Mouse (Mus musculus): ENCODE results near the gene Rabggtb.

Gene Rabggtb

DNA sequence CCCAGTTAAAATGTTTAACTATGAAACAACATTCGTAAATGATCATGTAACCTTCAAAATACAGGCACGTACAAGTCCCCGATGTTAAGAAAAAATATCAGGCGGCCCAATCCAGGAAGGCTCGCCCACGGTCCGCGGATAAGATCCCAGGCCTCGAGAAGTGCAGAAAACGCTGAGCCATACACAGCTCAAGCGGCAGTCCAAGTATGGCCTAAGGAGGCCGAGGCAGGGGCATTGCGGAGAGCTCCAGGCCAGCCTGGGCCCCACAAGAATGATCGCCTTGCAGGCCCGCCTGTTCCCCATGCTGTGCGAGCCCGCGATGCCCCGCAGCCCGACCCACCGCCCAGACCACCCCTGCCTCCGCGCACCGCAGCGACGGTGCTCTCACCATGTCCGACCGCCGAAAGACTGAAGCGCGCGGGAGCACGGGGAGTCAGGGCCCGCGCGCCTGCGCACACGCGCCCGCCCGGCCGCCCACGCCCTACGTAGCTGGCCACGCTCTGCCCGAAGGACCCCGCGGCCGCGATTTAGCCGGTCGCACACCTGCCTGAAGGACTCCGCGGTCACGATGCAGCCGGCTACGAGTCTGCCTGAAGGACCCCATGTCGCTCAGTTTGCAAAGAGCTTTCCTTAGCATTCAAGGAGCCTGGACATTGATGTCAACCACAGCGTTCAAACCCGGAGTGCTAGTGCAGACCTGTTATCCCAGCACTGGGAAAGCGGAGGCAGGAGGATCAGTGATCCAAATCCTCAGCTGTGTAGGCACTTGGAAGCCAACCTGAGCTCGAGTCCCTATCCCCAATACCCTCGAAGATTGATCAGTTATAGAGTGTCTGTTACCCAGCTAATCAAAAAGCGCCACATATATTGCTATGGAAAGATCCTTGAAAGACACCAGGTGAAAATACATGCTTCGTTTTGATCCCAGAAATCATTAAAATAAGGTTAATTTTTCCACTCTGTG is at the start of gene Rabggtb:
Gene Rabggtb, minus strand, starts transcription at position 464 of the 964 bp plus-strand sequence.
- peak; percentile 82 for DNase-seq (ENCODE audit: low read depth)

DNA sequence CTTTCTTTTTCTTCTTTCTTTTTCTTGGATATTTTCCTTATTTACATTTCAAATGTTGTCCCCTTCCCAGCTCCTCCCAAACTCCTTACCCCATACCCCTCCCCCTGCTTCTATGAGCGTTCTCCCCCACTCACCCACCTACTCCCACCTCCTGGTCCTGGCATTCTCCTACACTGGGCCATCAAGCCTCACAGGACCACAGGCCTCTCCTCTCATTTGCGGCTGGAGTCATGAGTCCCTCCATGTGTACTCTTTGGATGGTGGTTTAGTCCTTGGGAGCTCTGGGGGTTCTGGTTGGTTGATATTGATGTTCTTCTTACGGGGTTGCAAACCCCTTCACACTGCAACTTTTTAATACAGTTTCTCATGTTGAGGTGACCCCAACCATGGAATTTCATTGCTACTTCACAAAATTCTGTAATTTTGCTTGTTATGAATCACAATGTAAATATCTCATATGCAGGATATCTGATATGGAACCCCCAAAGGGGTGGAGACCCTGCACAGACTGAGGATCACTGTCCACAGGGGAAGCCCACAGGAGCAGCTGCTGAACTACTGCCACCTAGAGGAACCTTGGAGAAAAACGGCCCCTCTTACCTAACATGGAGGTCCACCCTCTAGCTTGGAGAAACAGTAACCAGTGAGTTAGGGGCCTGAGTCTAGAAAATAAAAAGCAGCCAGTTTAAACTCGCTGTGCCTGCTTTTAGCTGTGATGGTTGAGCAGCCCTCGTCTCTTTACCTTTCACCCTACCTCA is 49.0 kb upstream of the Rabggtb start:
- no peak for DNase-seq (ENCODE audit: low read depth)

DNA sequence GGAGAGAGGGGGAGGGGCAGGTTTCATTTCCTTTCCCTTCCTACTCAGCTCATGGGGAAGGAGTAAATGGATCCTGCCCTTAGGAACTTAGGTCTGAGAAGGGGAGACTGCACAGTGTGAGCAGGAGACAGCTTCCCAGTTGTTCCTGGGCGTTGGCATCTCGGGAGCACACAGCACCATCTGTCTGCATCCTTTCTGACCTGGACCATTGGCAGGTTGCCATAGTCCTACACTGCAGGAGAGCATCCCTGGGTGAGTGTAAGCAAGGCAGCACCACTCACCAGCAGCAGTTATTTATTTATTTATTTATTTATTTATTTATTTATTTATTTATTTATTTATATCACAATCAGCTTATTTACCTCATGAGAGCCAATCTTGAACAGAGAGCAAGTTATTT is 48.1 kb upstream of the Rabggtb start:
- DNase-seq (ENCODE audit: low read depth), result no peak

DNA sequence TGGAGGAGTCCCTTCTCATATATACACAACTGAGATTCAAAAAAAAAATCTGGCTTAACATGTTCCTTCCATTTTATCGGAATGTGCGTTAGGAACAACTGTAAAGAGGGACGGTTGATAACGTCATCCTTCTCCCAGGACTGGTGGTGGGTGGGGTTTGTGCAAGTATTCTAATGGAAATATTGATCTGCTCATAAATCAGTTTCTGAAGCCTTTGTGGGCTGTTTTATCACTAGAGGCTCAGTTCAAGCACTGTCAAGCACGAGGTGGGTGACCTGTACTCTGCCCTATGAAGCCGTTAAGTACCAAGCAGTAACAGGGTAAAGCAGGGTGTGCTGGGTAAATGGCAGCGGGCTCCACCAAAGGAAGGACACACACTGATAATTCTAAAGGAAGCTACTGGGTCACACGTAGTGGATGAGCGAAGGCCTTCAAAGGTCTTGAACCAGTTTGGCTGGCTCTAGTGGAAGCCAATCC is 47.0 kb upstream of the Rabggtb start:
- DNase-seq (ENCODE audit: low read depth), result no peak

DNA sequence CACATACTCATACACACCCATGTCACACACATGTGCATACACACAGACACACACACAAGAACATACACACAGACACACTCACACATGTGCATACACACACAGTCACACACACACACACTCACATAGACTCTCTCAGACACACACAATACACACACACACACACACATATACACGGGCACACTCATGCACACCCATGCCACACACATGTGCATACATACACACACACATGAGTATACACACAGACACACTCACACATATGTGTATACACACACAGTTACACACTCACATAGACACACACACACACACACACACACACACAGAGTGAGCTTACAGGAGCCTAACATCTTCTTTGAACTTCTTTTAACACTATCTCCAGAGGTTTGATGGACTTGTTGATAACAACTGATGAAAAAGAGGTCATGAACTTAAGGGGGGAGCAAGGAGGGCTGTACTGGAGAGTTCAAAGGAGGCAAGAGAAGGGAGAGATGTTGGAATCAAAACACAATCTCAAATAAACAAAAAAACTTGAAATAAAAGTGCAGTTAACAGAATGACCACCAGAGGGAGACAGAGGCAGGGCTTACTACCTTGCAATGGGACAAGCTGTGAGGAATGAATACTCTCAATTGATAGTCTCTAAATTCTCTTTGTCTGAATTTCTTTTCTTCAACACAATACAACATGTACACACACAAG is 46.4 kb upstream of the Rabggtb start:
- DNase-seq (ENCODE audit: low read depth), result peak; percentile 55

DNA sequence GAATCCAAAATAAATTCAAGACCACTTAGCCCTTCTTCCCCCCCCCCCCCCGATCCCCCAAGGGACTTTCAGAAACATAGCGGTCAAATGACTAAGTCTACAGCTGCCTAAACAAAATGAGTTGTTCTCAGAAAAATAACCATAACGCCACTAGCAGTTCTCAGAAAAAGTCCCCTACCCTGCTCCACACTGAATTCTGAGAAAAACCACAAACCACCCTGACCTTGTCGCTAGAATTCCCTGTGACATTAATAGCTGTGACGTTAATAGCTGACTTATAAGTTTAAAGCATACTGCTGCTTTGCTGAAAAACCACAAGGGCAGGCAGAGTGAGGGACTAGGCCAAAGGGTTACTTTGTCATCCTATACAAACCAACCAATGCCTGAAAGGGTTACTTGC is 45.1 kb upstream of the Rabggtb start:
- no peak for DNase-seq (ENCODE audit: low read depth)

DNA sequence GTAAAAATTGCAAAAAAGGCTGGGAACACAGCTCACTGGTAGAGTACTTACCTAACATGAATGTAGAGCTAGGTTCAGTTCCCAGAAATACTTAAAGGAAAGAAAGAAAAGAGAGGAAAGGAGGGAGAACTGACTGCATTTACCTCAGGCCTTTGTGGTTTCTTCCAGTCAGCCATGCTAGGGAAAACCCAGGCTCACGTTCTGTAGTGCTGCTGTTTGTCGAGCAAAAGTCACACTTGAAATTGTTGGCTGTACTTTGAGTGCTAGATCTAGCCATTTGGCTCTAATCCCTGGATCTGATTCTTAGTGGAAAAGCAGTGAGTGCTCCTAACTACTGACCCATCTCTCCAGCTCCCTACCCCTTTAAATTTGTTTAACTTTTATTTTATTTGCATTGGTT is 35.4 kb upstream of the Rabggtb start:
- no peak for DNase-seq (ENCODE audit: low read depth)

DNA sequence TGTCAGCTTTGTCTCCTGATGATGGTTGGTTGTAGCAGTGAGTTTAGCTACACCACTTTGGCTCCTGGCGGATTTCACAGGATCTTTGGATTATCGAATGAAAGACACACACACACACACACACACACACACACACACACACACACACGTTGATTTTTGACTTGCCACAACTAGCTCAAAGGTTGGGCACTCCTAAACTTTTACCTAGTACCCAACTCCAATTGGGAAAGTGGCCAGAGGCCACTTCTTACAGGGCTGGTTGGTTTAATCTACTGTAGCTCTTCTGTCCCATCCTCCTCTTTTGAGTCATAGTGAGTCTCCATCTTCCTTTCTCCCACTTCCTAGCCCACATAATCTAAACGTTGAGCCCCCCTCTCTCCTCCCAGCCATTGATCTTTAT is 34.5 kb upstream of the Rabggtb start:
- no peak for DNase-seq (ENCODE audit: low read depth)

DNA sequence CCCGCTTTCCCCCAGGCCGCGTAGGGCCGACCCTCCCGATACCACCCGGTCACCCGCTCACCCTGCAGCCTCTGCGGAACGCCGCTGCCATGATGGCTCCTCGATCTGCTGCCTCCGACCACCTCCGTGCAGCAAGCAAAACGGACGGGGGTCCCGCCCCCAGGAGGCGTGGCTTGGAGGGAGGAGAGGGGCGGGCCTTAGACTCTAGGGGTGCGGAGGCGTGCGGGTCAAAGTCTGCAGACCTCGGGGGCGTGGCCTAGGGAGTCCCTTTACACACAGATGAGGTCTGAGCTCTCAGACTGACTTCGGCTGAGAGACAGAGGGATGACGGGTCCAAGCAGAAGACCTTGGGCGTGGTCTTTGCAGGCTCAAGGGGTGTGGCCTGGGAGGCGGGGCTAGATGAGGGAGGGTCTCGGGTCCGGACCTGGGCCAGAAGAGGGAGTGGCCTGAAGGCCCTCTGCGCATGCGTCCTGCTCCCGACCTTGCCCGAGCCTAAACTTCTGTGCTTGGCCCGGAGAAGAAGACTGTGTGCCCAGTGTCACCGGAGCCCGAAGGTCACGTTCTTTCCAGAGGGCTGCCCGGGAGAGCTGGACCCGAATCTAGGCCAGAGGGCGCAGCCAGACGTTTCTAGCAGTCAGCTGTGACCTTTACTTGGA is 31.7 kb upstream of the Rabggtb start, which contains the start of gene Acadm:
Gene Acadm, minus strand, starts transcription at position 298 of the 656 bp plus-strand sequence.
- peak; percentile 93 for DNase-seq (ENCODE audit: low read depth)

DNA sequence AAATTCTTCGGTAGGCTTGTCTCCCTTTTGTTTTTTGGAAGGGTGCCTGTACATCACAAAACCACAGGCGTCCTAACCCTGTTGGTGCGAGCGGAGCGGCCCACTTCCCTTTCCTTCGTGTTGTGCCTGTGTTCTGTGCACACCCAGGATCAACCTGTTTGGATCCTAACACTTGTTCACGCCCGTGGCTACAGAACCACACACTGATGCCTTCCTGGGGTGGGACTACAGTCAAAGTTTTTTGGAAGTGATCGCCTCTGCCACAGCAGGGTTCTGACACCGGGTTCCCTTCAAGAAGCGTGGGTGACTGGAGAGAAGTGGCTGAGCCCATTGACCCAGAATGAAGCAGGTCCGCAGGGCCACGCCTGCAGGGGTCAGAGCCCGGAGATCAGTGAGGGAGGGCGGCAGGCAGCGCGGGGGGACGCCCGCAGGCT is 31.1 kb upstream of the Rabggtb start:
- DNase-seq (ENCODE audit: low read depth), result no peak

DNA sequence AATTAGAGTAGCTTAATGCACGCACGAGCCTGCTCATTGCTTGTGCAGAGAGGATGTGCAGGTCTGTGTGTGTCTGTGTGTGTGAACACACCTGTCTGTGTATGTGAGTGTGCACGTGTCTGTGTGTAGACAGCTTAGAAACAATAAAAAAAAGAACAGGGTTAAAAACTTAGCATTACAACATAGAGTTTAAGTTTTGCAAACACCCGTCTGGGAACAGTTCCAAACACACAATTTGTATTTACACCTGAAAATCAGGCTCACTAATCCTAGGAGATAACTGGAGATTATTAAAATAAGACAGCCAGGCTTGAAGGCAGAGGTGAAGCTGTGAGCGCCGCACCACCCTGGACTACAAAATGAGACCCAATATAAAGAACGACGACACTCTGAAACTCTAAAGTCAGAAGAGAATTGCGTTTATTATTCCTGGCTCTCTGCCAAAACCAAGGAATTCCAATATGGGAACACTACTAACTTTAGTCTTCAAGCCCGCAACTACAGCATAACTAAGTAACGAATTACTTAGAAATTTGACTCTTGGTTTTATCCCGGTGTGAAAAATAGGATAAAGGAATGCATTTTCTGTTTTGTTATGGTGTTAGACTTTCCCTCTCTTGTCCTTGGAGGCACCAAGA is 30.3 kb upstream of the Rabggtb start:
- no peak for DNase-seq (ENCODE audit: low read depth)

DNA sequence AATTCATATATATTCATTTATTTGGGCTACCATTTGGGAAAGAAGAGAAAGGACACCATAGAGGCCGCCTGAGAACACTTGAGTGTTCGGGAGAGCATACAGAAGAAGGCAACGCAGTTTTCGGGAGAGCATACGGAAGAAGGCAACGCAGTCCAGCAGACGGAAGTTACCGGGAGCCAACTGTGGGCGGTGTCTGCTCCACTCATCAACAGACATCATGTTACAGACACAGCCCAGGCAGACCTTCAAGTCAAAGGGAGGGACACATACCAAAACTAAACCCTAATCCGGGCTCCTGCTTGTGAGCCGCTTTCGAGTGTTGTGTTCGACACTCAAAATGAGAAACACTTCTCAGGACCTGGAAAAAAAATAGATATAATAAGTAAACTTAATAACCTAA is 28.8 kb upstream of the Rabggtb start:
- DNase-seq (ENCODE audit: low read depth), result no peak

DNA sequence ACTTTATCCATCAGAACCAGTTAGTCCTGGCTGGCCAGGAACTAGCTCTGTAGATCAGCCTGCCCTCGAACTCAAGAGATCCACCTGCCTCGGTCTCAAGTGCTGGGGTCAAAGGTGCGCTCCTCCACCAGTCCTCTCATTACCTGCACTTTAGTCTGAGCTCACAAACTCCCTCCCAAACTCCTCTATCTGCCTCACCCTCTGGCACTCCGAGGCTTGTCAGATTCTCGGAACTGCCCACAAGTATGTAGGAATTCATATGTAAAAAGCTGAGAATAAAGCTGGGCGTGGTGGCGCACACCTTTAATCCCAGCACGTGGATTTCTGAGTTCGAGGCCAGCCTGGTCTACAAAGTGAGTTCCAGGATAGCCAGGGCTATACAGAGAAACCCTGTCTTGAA is 27.7 kb upstream of the Rabggtb start:
- no peak for DNase-seq (ENCODE audit: low read depth)

DNA sequence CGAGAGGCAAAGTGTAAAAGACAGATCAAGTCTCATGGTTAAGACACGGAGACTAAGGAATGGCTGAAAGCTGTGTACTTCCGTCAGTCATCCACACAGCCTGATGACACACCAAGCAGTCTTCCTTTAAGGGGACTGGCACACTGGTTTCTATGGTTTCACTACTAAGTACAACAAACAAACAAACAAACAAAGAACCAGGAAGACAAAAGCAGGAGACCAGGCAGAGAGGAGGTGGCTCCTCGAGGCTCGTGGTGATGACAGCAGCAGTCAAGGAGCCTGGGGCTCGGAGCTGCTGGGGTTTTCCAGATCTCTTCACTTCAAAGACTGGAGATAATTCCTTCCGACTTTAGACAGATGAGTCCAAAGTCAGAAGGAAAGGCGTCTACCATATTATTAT is 27.2 kb upstream of the Rabggtb start:
- DNase-seq (ENCODE audit: low read depth), result no peak

DNA sequence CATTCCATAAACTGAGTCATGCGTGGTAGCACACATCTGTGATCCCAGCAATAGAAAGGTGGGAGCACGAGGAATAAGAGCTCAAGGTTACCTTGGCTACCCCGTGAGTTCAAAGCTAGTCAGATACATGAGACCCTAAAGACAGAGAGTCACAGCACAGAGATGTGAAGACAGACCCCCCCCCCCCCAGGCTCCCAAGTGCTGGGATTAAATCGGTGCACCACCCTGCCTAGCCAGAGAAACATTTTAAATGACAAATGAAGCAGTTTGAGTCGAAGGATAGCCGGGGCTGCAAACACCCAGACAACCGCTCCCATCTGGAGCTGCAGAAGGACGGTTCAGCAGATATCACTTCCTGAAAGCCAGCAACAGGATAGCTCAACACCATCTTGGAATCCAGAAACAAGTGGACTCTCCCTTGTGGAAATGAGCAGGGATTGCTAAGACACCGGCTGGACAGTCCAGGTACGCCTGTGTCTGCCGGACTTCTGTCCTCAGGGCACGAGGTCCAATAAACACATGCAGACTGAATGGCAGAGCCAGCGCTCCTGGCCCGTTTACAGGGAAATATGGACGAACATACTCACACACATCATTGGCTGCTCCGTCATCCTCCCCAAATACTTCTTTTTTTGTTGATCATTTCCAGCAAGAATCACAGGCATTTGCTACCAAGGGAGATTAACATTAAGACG is 24.5 kb upstream of the Rabggtb start:
- DNase-seq (ENCODE audit: low read depth), result no peak

DNA sequence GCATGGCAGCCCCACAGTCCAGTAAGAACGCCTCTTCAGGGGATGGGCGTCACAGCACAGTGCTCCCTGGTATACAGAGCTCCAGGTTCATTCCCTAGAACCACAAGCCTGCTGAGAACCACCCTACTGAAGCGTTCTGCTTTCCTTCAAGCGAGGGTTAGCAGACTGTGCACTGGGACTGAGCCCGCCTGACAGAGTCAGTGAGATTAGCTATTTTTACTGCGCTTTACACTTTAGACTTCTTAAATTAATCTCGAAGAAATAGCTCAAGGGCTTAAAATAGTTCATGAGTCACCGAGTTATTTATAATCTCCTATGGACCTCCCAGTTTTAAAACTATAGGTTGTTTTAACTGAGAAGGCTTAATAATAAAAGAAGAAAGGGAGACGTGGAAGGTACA is 23.1 kb upstream of the Rabggtb start:
- DNase-seq (ENCODE audit: low read depth), result no peak

DNA sequence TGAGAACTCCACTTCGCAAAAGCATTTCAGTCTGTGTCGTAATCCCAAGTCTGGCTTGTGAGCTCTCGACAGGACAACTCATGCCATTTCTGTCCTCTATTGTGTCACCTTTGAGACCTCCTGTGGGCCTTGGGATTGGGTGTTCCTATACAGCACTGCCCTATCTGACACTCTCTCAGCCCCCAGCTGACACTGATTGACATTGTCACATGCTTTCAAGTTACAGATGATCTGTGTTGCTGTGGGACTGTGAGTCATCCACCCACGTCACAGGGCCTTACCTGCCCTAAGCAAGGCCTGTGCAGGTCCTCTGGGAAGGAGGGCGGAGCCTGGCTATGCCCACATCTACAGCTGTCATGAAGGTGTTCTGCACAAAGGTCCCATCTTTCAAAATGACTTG is 19.7 kb upstream of the Rabggtb start:
- no peak for DNase-seq (ENCODE audit: low read depth)

DNA sequence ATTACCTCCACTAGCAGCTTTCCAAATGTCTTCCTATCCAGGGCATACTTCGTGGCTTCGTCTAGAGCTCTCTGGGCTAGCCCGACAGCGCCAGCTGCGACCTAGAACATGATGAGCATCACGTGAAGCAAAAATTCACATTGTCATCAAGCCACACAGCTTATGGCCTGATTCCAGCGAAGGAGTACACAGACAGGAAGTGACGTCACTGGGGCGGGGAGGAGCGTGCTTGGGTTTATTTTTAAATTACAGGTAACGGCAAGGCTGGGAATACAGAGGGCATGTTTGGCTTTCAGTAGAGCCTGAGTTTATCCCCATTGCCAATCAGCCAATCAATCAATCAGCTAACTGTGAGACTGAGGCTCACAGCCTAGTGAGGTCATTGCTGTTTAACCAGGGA is 16.7 kb upstream of the Rabggtb start:
- DNase-seq (ENCODE audit: low read depth), result no peak

DNA sequence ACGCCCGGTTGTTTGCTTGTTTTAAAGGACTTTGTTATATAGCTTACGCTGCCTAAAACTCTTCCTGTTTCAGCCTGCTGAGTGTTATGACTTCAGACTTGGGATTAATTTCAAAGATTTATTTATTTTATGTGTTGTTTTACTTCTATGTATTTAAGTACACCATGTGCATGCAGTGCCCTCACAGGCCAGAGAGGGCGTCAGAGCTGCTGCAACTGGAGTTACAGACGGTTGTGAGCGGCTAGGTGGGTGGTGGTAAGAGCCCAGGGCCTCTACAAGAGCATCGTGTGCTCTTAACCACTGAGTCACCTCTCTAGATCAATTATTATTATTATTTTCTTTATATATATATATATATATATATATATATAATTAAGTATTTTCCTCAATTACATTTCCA is 13.5 kb upstream of the Rabggtb start:
- DNase-seq (ENCODE audit: low read depth), result no peak

DNA sequence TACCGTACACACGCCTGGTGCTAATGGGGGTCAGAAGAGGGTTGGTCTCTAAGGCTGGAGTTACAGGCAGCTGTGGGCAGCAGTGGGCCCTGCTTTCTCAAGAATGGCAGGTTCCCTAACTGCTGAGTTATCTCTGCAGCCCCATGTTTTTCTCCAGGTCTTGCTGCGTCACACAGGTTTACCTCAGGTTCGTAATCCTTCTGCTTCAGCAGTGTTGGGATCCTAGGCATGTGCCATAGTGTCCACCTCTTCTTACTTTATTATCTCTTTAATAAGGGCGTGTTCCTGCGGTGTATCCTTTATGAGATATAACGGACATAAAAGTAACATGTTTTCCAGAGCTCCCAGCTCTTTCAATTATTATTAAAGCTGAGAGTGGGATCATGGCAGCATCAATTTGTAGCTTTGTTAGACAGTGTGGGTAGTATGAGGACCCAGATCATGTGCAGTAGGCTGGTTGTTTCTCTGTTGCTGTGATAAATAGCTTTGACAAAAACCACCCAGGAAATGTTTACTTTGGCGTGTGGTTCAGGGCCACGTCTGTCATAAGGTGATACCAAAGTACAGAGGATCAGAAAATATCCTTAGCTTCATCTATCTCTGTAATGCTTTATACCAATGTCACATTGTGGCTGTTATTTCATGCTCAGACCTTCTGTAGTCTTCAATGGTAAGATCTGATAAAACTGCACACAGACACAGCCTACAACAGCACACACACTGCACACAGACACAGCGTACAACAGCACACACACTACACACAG is 8.5 kb upstream of the Rabggtb start:
- no peak for DNase-seq (ENCODE audit: low read depth)

All from c-Kit-positive CD71-positive TER-119-negative erythroid progenitor cells, embryonic 14.5 days (primary cell).